Mouse (Mus musculus) right cerebral cortex, postnatal 4 days (tissue): ENCODE results near the gene Ropn1.

Experiments used
- DNase-seq: peaks from one replicate; pipeline ENCODE4 v3.0.0-alpha.2; 2022

Gene Ropn1

GRCm38 (mm10) chr16:34649621-34650020, at the start of gene Ropn1:
TSS of gene Ropn1 (plus strand) at chr16:34649921.
- DNase-seq, result no peak

GRCm38 (mm10) chr16:34601954-34602353, 47.8 kb upstream of the Ropn1 start:
- DNase-seq, result no peak

- no peak for DNase-seq
These were observed 46.6 kb upstream of the Ropn1 start for GRCm38 (mm10) chr16:34603076-34603475.

GRCm38 (mm10) chr16:34603854-34604253, 45.9 kb upstream of the Ropn1 start:
- no peak for DNase-seq

- no peak for DNase-seq
These were observed 44.0 kb upstream of the Ropn1 start for GRCm38 (mm10) chr16:34605679-34606078.

- no peak for DNase-seq
These were observed 39.6 kb upstream of the Ropn1 start for GRCm38 (mm10) chr16:34610137-34610536.

GRCm38 (mm10) chr16:34614021-34614420, 35.7 kb upstream of the Ropn1 start:
- DNase-seq, result no peak

- no peak for DNase-seq
These were observed 22.1 kb upstream of the Ropn1 start for GRCm38 (mm10) chr16:34627591-34627990.

- no peak for DNase-seq
These were observed 21.3 kb upstream of the Ropn1 start for GRCm38 (mm10) chr16:34628397-34628796.

- DNase-seq, result no peak
These were observed 14.2 kb upstream of the Ropn1 start for GRCm38 (mm10) chr16:34635557-34635956.

GRCm38 (mm10) chr16:34643511-34644259, 6.0 kb upstream of the Ropn1 start:
- DNase-seq, result no peak

GRCm38 (mm10) chr16:34653023-34653422, 3.3 kb downstream of the Ropn1 start:
- DNase-seq, result no peak

- DNase-seq, result peak; percentile 29
These were observed 7.8 kb downstream of the Ropn1 start for GRCm38 (mm10) chr16:34657566-34657965.

GRCm38 (mm10) chr16:34657983-34658382, 8.3 kb downstream of the Ropn1 start:
- DNase-seq, result no peak

GRCm38 (mm10) chr16:34658388-34658787, 8.7 kb downstream of the Ropn1 start:
- no peak for DNase-seq

GRCm38 (mm10) chr16:34664553-34664952, 14.8 kb downstream of the Ropn1 start:
- no peak for DNase-seq

GRCm38 (mm10) chr16:34667031-34667726, 17.5 kb downstream of the Ropn1 start:
- DNase-seq, result peak; percentile 64

GRCm38 (mm10) chr16:34668341-34668740, 18.6 kb downstream of the Ropn1 start:
- no peak for DNase-seq

- no peak for DNase-seq
These were observed 22.2 kb downstream of the Ropn1 start for GRCm38 (mm10) chr16:34671966-34672365.

- DNase-seq, result no peak
These were observed 23.1 kb downstream of the Ropn1 start for GRCm38 (mm10) chr16:34672822-34673221.

- no peak for DNase-seq
These were observed 24.6 kb downstream of the Ropn1 start for GRCm38 (mm10) chr16:34674365-34674764.

GRCm38 (mm10) chr16:34681823-34682222, 32.1 kb downstream of the Ropn1 start:
- no peak for DNase-seq

GRCm38 (mm10) chr16:34689879-34690278, 40.2 kb downstream of the Ropn1 start:
- DNase-seq, result no peak
